Mouse (Mus musculus): Measurements from ENCODE around the gene Tmem273. TPM values are rescaled to one million over a fixed set of nuclear protein-coding genes. Genes with fewer than 3 reads are reported as not detected.

Tmem273 gene
- 1.4 TPM in 2 replicates for polyA plus RNA-seq (2012; rRNA removed)

GRCm38 (mm10) chr14:32785556-32786130 is at the start of gene Tmem273:
Gene Tmem273, plus strand, starts transcription at chr14:32785963.
- no peak for DNase-seq (ENCODE audit: extremely low spot score in 1 of 2, low spot score in 1 of 2)

- DNase-seq (ENCODE audit: extremely low spot score in 1 of 2, low spot score in 1 of 2): no peak
These were observed 49.2 kb upstream of the Tmem273 start for GRCm38 (mm10) chr14:32736561-32736960.

- DNase-seq (ENCODE audit: extremely low spot score in 1 of 2, low spot score in 1 of 2): no peak
These were observed 47.2 kb upstream of the Tmem273 start for GRCm38 (mm10) chr14:32738586-32738985.

GRCm38 (mm10) chr14:32748519-32748918 is 37.2 kb upstream of the Tmem273 start:
- DNase-seq (ENCODE audit: extremely low spot score in 1 of 2, low spot score in 1 of 2): no peak

GRCm38 (mm10) chr14:32750727-32751126 is 35.0 kb upstream of the Tmem273 start:
- DNase-seq (ENCODE audit: extremely low spot score in 1 of 2, low spot score in 1 of 2): no peak

GRCm38 (mm10) chr14:32754286-32754685 is 31.5 kb upstream of the Tmem273 start:
- no peak for DNase-seq (ENCODE audit: extremely low spot score in 1 of 2, low spot score in 1 of 2)

GRCm38 (mm10) chr14:32762177-32762576 is 23.6 kb upstream of the Tmem273 start:
- no peak for DNase-seq (ENCODE audit: extremely low spot score in 1 of 2, low spot score in 1 of 2)

- no peak for DNase-seq (ENCODE audit: extremely low spot score in 1 of 2, low spot score in 1 of 2)
These were observed 15.2 kb upstream of the Tmem273 start for GRCm38 (mm10) chr14:32770563-32770962.

GRCm38 (mm10) chr14:32772085-32772484 is 13.7 kb upstream of the Tmem273 start:
- no peak for DNase-seq (ENCODE audit: extremely low spot score in 1 of 2, low spot score in 1 of 2)

- peak in 1 of 2 experiments; percentile 46 for DNase-seq (ENCODE audit: extremely low spot score in 1 of 2, low spot score in 1 of 2)
These were observed 13.0 kb upstream of the Tmem273 start for GRCm38 (mm10) chr14:32772791-32773190.

- DNase-seq (ENCODE audit: extremely low spot score in 1 of 2, low spot score in 1 of 2): no peak
These were observed 12.3 kb upstream of the Tmem273 start for GRCm38 (mm10) chr14:32773456-32773855.

GRCm38 (mm10) chr14:32776077-32776476 is 9.7 kb upstream of the Tmem273 start:
- no peak for DNase-seq (ENCODE audit: extremely low spot score in 1 of 2, low spot score in 1 of 2)

- DNase-seq (ENCODE audit: extremely low spot score in 1 of 2, low spot score in 1 of 2): no peak
These were observed 7.4 kb upstream of the Tmem273 start for GRCm38 (mm10) chr14:32778362-32778761.

GRCm38 (mm10) chr14:32782866-32783265 is 2.9 kb upstream of the Tmem273 start:
- no peak for DNase-seq (ENCODE audit: extremely low spot score in 1 of 2, low spot score in 1 of 2)

- DNase-seq (ENCODE audit: extremely low spot score in 1 of 2, low spot score in 1 of 2): no peak
These were observed 1.5 kb upstream of the Tmem273 start for GRCm38 (mm10) chr14:32784130-32784747.

- DNase-seq (ENCODE audit: extremely low spot score in 1 of 2, low spot score in 1 of 2): no peak
These were observed 1.0 kb upstream of the Tmem273 start for GRCm38 (mm10) chr14:32784748-32785134.

- DNase-seq (ENCODE audit: extremely low spot score in 1 of 2, low spot score in 1 of 2): no peak
These were observed 1.9 kb downstream of the Tmem273 start for GRCm38 (mm10) chr14:32787691-32788090.

GRCm38 (mm10) chr14:32796375-32796774 is 10.6 kb downstream of the Tmem273 start:
- DNase-seq (ENCODE audit: extremely low spot score in 1 of 2, low spot score in 1 of 2): no peak

GRCm38 (mm10) chr14:32797803-32798202 is 12.0 kb downstream of the Tmem273 start:
- DNase-seq (ENCODE audit: extremely low spot score in 1 of 2, low spot score in 1 of 2): no peak

GRCm38 (mm10) chr14:32798355-32798754 is 12.6 kb downstream of the Tmem273 start:
- DNase-seq (ENCODE audit: extremely low spot score in 1 of 2, low spot score in 1 of 2): no peak

- DNase-seq (ENCODE audit: extremely low spot score in 1 of 2, low spot score in 1 of 2): no peak
These were observed 14.3 kb downstream of the Tmem273 start for GRCm38 (mm10) chr14:32800048-32800447.

- peak in 1 of 2 experiments; percentile 4 for DNase-seq (ENCODE audit: extremely low spot score in 1 of 2, low spot score in 1 of 2)
These were observed 15.4 kb downstream of the Tmem273 start for GRCm38 (mm10) chr14:32801016-32801661.
